Mouse (Mus musculus) CD4-positive helper T cell, adult 2 months (primary cell): ENCODE results near the gene Mfsd12.

Experiments used
- DNase-seq: peaks from one replicate; pipeline ENCODE4 v3.0.0-alpha.2; 2012; ENCODE audit warnings: low read depth, missing footprints, low spot score

Gene Mfsd12

DNA sequence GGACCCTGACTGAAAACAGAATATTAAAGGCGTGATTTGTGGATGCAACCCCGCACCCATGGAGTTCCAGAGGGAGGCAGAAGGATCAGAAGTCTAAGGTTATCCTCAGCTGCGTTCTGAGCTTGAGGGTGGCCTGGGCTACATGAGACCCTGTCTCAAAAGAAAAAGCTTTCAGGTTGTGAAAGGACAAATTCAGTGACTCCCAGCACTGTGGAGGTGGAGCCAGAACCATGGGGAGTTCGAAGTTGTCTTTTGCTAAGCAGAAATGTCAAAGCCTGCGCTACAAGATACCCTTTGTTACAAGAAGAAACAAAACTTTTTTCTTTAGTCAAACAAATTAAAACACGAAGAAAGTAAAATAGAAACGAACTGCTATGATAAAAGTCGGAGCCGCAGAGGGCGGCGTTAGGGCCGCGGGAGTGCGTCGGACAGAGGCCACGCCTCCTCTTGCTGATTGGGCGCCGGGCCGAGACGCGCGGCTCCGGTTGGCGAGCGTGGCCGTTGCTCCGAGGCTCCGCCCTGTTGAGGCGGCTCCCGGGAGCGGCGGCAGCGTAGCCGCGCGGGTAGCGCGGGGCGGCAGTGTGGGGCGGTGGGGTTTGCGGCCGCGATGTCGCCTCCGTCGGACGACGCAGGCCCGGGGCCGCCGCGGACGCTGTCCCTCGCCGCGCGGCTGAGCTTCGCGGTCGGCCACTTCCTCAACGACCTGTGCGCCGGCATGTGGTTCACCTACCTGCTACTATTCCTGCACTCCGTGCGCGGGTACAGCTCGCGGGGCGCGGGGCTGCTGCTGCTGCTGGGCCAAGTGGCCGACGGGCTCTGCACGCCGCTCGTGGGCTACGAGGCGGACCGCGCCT is at the start of gene Mfsd12:
TSS of gene Mfsd12 (plus strand) at position 501 of the 854 bp plus-strand sequence.
- DNase-seq, result peak; percentile 94

DNA sequence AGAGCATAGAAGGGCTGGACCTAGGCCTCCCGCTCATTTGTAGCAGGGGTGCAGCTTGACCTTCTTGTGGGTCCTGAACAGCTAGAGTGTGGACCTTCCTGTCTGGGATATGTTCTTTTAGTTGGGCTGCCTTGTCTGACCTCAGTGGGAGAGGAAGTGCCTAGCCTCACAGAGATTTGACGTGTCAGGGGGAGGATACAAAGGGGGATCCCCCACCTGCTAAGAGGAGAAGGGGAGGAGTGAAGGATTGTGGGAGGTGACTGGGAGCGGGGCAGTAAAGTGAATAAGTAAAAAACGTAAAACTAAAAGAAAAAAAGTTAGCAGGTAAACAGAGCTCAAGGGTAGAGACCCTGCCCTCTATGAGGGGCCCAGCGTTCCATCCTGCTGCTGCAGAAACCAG is 47.7 kb upstream of the Mfsd12 start:
- DNase-seq, result peak; percentile 48

DNA sequence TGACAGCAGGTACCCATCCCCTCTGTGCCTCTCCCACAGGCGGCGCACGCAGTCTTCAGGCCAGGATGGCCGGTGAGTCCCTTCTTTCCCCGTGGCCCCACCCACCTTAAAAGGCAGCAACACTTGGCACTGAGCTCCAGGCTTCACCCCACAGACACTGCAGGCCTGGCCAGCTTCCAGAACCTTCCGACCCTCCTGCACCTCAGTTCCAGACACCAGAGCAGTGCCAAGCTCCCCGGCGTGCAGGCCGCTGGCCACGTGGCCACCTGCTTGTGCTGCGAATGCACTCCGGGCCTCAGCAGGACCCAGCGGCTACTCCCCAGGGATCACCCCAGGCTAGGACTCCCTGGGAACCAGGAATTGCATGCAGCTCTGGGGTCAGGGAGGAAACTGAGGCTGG is 43.7 kb upstream of the Mfsd12 start:
- no peak for DNase-seq

- no peak for DNase-seq
These were observed 43.1 kb upstream of the Mfsd12 start for GRCm38 (mm10) chr10:81314201-81314600.

GRCm38 (mm10) chr10:81315587-81315986 is 41.7 kb upstream of the Mfsd12 start:
- no peak for DNase-seq

GRCm38 (mm10) chr10:81316338-81317060 is 40.8 kb upstream of the Mfsd12 start:
- DNase-seq, result no peak

DNA sequence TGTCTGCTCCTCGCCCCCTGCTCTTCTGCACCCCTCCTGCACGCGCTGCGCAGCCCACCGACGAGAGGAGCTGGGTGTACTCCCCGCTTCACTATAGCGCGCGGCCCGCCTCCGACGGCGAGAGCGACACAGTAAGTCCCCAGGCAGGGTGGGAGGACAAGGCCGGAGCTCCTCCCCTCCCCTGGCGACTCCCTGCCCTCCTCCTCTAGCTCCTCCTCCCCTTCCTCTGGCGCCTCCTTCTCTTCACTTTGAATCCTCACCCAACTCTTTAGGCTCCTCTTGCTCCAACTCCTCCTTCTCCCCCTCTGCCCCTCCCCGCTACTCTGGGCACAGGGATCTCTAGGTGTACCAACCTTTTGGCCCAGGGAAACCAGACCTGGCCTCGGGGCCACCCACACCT is 40.0 kb upstream of the Mfsd12 start:
- DNase-seq, result no peak

DNA sequence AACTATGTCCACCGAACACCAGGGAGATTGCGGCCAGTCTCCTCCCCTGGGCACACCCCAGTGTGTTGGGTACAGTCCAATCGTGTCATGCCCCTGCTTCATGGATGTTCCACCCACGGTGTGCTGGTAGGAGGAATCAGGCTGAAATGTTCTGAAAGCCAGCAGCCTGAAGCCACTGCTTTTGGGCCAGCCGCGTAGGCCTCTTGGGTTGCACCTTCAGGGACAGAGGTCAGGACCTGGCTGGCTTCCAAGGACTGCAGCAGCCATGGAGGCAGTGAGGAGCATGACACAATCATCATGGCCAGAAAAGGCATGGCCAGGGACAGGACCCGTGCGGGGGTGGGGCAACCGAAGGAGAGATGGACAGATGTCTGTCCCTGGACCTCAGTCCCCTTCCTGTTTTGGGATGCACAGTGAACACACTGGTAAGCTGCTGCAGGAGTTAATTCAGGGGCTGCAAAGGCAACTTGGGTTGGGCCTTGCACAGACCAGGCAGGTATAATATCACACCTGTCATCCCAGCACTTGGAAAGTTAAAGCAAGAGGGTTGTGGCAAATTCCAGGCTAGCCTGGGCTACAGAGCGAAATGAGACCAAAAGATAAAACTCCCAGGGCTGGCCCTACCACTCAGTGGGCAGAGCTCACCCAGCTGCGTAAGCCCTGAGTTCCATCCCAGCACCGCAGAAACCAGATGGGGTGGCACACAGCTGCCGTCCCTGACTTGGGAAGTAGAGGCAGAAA is 38.5 kb upstream of the Mfsd12 start:
- DNase-seq, result no peak

GRCm38 (mm10) chr10:81319330-81319699 is 38.0 kb upstream of the Mfsd12 start:
- DNase-seq, result no peak

GRCm38 (mm10) chr10:81319741-81320549 is 37.3 kb upstream of the Mfsd12 start:
- DNase-seq, result no peak

DNA sequence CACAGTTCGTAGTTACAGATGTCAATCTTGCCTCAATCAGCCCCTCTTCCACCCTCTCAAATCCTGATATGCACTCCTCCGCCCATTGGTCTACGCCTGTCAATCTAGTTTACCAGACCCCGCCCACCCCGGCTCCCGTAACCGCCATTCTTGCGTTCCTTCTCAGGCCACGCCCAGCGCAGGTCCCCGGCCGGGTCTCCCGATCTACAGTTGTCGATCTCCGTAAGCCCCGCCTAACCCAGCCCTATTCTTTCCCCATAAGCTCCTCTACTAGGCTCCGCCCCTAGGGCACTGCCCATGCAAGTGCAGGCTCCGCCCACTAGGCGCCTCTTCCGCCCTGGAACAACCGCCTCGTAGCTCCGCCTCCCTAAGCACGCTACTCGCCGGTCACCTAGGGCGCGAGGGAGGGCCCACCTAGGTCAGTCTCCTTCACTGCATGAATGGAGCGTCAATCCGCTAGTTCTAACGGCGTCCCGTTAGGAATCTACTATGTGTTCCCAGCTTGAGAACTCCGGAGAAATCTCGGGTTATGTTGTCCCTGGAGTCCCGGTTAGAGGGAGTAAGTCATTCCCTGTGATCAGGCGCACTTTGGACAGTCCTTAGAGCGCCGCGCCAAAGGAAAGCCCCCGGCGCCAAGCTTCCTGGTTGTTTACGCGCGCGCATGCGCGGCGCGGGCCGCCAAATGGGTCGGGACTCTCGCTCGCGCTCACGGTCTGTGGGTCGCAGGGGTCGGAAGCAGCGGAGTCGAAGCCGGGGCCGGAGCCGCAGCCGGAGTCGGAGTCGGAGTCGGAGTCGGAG is 36.5 kb upstream of the Mfsd12 start, which contains the start of gene Cactin:
TSS of gene Cactin (plus strand) at position 554 of the 798 bp plus-strand sequence.
- peak; percentile 100 for DNase-seq

- DNase-seq, result no peak
These were observed 35.9 kb upstream of the Mfsd12 start for GRCm38 (mm10) chr10:81321436-81321835.

DNA sequence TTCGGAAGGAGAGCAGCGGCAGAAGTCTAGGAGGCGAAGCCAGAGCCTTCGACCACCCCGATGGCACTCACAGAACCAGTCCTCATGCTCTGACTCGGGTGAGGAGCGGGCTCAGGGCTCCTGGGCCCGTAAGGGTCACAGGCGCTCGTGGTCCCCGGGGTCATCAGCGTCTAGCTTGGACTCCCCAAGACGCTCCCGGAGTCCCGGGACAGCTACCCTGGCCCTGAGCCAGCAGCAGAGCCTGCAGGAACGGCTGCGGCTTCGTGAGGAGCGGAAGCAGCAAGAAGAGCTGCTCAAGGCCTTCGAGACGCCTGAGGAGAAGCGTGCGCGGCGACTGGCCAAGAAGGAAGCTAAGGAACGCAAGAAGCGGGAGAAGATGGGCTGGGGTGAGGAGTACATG is 34.8 kb upstream of the Mfsd12 start:
- DNase-seq, result no peak

DNA sequence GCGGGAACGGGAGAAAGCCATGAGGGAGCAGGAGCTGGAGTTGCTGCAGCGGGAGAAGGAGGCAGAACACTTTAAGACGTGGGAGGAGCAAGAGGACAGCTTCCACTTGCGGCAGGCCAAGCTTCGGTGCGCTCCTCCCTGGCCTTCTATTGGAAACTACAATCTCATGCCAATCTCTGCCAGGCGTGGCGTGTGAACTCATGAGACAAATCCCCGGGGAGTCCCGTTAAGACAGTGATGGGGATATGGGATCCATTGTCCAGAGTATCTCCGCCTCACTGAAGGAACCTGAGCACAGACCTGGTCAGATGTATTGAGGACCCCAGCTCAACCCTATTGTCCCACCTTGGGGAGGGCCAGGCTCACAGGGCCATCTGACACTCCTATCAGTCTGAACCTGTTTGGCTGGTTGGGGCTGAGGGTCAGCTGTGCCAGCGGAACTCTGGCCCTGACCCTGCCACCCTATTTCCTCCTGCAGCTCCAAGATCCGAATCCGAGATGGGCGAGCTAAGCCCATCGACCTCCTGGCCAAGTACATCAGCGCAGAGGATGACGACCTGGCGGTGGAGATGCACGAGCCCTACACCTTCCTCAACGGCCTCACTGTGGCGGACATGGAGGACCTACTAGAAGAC is 34.0 kb upstream of the Mfsd12 start:
- DNase-seq, result no peak

DNA sequence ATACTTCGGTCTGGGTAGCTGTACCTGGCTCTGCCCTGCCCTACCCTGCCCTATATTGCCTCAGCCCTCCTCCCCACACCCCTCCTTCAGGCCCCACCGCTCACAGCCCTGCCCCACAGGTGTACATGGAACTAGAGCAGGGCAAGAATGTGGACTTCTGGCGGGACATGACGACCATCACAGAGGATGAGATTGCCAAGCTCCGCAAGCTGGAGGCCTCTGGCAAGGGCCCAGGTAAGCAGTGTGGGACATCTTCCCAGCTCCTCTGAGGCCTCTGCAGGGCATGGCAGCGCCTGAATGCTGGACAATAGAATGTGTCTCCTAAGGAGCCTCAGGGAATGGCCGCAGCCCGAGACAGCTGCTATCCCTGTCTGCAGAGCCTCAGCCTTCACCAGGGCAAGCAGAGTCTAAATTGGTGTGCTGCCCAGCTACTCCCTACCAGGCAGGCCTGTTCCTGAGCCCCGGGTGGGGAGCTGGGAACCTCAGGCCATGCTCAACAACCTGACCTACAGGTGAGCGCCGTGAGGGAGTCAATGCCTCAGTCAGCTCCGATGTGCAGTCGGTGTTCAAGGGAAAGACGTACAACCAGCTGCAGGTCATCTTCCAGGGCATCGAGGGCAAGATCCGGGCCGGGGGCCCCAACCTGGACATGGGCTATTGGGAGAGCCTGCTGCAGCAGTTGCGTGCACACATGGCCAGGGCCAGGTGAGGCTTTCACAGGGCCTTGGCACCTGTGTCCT is 33.3 kb upstream of the Mfsd12 start:
- DNase-seq, result no peak

GRCm38 (mm10) chr10:81325176-81325575 is 32.1 kb upstream of the Mfsd12 start:
- no peak for DNase-seq

- no peak for DNase-seq
These were observed 31.5 kb upstream of the Mfsd12 start for GRCm38 (mm10) chr10:81325781-81326180.

- DNase-seq, result no peak
These were observed 30.4 kb upstream of the Mfsd12 start for GRCm38 (mm10) chr10:81326858-81327257.

DNA sequence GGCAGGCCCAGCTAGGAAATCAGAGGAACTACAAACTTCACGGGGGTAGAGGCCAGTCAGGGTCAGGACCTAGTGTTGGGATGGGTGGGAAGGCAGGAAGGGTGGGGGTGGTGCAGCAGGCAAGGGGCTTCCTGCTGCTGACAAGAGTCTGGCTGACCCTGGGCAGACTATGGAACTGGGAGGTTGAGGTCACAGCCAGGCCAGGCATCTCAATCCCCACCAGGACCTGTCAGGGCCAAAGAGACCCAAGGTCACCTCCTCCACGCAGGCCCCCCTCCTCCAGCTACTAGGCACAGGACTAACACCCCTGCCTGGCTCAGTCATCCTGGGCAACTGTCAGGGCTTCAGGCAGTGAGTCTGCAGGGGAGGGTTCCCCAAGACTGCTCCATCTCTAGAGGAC is 29.3 kb upstream of the Mfsd12 start:
- no peak for DNase-seq
